Mouse (Mus musculus) kidney, postnatal 25 days (tissue): ENCODE results near the gene Gstm3.
"Not testable (repeated sequence)": the region's sequence is repeated elsewhere in the genome, so short reads cannot be mapped to it uniquely, and the experiment has no call there.

ENCODE experiments used
- DNase-seq, 2 experiments: peaks; one replicate each; pipeline ENCODE4 v3.0.0; 2021; ENCODE audit warnings: mixed read lengths in 2 of 2

Gene Gstm3

GRCm38 (mm10) chr3:107968724-107969395, at the start of gene Gstm3:
Gstm3 (minus strand) TSS chr3:107969283.
- no peak for DNase-seq

- peak; percentile 40 to 52 for DNase-seq
Observed at GRCm38 (mm10) chr3:108018190-108018820, 49.2 kb upstream of the Gstm3 start.

GRCm38 (mm10) chr3:108017473-108018189, 48.5 kb upstream of the Gstm3 start, which contains the start of gene Gstm1:
Gstm1 (minus strand) TSS chr3:108017973.
- peak; percentile 97 to 99 for DNase-seq

- DNase-seq, result not testable (repeated sequence)
Observed at GRCm38 (mm10) chr3:108016468-108016867, 47.4 kb upstream of the Gstm3 start.

- peak; percentile 13 to 66 for DNase-seq
Observed at GRCm38 (mm10) chr3:108014974-108015346, 45.9 kb upstream of the Gstm3 start.

- DNase-seq, result no peak
Observed at GRCm38 (mm10) chr3:108014098-108014973, 45.3 kb upstream of the Gstm3 start.

GRCm38 (mm10) chr3:108013331-108013871, 44.3 kb upstream of the Gstm3 start:
- peak; percentile 70 to 74 for DNase-seq

GRCm38 (mm10) chr3:108011558-108011957, 42.5 kb upstream of the Gstm3 start:
- no peak for DNase-seq

GRCm38 (mm10) chr3:108010286-108010685, 41.2 kb upstream of the Gstm3 start:
- DNase-seq, result no peak

GRCm38 (mm10) chr3:108002021-108002420, 32.9 kb upstream of the Gstm3 start:
- DNase-seq, result peak in 1 of 2 experiments; percentile 44

GRCm38 (mm10) chr3:107999491-107999890, 30.4 kb upstream of the Gstm3 start:
- DNase-seq, result no peak

- DNase-seq, result no peak
Observed at GRCm38 (mm10) chr3:107998591-107998990, 29.5 kb upstream of the Gstm3 start.

GRCm38 (mm10) chr3:107996576-107996975, 27.5 kb upstream of the Gstm3 start:
- DNase-seq, result no peak

GRCm38 (mm10) chr3:107995974-107996373, 26.9 kb upstream of the Gstm3 start:
- not testable (repeated sequence) for DNase-seq

- DNase-seq, result peak; percentile 73 to 84
Observed at GRCm38 (mm10) chr3:107986041-107986562, 17.0 kb upstream of the Gstm3 start, which contains the start of gene Gstm2. Gstm2 (minus strand) TSS chr3:107986453.

- DNase-seq, result not testable (repeated sequence)
Observed at GRCm38 (mm10) chr3:107985141-107985540, 16.1 kb upstream of the Gstm3 start.

- no peak for DNase-seq
Observed at GRCm38 (mm10) chr3:107984471-107984870, 15.4 kb upstream of the Gstm3 start.

- DNase-seq, result peak in 1 of 2 experiments; percentile 12
Observed at GRCm38 (mm10) chr3:107983771-107984170, 14.7 kb upstream of the Gstm3 start.

GRCm38 (mm10) chr3:107982726-107983125, 13.6 kb upstream of the Gstm3 start:
- DNase-seq, result no peak

- DNase-seq, result no peak
Observed at GRCm38 (mm10) chr3:107981261-107981660, 12.2 kb upstream of the Gstm3 start.

GRCm38 (mm10) chr3:107977691-107978090, 8.6 kb upstream of the Gstm3 start:
- no peak for DNase-seq

- DNase-seq, result no peak
Observed at GRCm38 (mm10) chr3:107974237-107974636, 5.2 kb upstream of the Gstm3 start.
